Mouse (Mus musculus): Measurements from ENCODE around the gene Gm17455.

Gm17455 gene

GRCm38 (mm10) chr10:60419624-60420023 lies 20.1 kb downstream of the Gm17455 start:
- DNase-seq (ENCODE audit: low spot score), result no peak

GRCm38 (mm10) chr10:60422756-60423155 lies 23.2 kb downstream of the Gm17455 start:
- DNase-seq (ENCODE audit: low spot score), result no peak

DNA sequence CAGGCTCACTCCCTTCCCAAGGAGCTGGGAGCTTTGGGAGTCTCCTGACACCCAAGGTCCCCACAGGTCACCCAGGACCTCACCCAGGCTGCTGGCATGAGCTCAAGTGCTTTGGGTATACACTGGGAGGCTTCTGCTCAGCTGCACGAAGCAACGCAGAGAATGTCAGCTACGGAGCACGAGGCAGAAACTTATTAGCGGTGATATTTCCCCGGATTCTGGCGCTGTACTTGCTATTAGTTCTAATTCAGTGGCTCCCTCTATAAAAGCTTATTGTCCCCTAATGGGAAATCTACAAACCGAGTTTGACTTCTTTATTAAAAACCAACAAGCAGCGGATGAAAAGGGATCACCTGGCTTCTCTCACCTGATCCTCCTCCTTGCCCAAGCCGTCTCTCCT lies 30.5 kb downstream of the Gm17455 start:
- DNase-seq (ENCODE audit: low spot score), result no peak

DNA sequence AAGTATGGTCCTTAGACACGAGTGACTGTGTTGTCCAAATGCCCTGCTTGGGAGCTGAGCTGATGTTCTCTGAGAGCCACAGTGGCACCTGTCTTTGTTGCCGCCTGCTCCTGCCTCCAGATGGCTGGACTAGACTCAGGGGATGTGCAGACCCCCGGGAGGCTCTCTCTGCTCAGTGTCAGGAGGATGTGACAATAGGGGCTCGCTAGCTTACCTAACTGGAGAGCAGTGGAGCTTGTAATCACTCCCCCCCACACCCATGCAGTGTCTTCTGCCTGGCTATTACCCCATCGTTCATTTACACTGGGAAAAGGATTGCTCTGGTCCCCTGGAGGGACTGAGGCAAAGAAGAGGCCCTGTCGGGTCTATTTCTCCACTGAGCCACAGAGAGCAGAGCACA lies 31.1 kb downstream of the Gm17455 start:
- no peak for DNase-seq (ENCODE audit: low spot score)

- no peak for DNase-seq (ENCODE audit: low spot score)
Measured at GRCm38 (mm10) chr10:60432679-60433078, 33.2 kb downstream of the Gm17455 start.

- no peak for DNase-seq (ENCODE audit: low spot score)
Measured at GRCm38 (mm10) chr10:60442321-60442720, 42.8 kb downstream of the Gm17455 start.

- no peak for DNase-seq (ENCODE audit: low spot score)
Measured at GRCm38 (mm10) chr10:60443078-60443477, 43.6 kb downstream of the Gm17455 start.

DNA sequence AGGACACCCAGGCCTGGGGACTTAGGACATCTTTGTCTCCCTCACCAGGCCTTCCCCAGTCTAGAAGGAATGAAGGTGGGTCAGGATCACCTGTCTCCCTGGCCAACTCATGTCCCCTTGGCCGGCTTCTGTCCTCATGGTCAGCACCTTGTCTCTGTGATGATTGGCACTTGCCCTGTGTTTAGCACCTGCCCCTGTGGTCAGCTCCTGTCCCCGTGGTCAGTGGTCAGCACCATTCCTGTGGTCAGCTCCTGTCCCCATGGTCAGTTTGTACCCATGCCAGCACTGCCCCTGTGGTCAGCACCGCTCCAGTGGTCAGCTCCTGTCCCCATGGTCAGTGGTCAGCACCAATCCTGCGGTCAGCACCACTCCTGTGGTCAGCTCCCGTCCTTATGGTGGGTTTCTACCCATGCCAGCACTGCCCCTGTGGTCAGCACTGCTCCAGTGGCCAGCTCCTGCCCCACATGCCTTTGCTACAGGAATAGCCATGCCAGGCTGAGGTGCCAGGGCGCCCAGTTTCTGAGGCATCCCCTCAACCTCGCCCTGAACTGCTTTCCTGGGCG lies 45.6 kb downstream of the Gm17455 start:
- DNase-seq (ENCODE audit: low spot score), result peak; percentile 26

- DNase-seq (ENCODE audit: low spot score), result no peak
Measured at GRCm38 (mm10) chr10:60447186-60447585, 47.7 kb downstream of the Gm17455 start.

Data from ovary, postnatal 10 days (tissue).